Comparison of ENCODE assay signal across 8 mouse cellular contexts in the genomic region with DNA sequence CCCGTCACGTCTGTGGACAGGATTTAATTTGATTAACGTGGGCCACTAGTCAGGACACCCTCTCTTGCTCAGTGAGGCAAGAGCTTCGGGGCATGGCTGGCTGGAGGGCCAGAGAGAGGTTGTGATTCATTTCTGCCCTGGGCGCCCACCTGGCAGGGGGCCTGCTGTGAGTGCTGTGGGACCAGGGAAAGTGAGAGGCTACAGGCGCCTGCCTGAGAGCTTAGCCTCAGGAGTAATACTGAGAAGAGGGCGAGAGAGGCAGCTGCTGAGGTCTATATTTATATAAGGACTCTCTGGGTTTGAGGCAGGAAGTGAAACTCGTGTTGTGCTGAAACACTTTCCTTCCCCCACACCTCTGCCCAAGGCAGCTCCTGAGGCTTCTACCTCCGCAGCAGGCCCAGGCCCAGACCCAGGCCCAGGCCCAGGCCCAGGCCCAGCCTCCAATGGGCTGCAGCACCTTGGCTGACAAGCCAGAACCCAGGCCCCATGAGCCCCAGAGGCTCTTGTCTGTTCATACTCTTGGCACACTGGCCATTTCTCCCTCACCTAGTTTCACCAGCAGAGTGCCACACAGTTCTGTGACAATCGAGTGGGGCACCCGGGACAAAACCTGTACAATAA.
DNase-seq lines count a peak whose midpoint lies in the region; ATAC-seq and TF ChIP-seq lines count a peak whose summit lies in the region.

No protein-coding gene starts in this region.

- no peaks in the 10 kb centered on the region for H3K27me3 ChIP-seq in lung, embryonic 14.5 days (ENCODE audit: insufficient read depth, low read length)
- no peaks in the 10 kb centered on the region for H3K27me3 ChIP-seq in midbrain, embryonic 13.5 days
- H3K27me3 ChIP-seq in midbrain, embryonic 14.5 days (ENCODE audit: control insufficient read depth, insufficient read depth, low read length), result no peaks in the 10 kb centered on the region

- H3K4me3 ChIP-seq in lung, embryonic 14.5 days (ENCODE audit: low read depth, low read length), result no peak overlapping the region
- no peak overlapping the region for H3K4me3 ChIP-seq in midbrain, embryonic 13.5 days (replicated peaks)
- H3K4me3 ChIP-seq in midbrain, embryonic 14.5 days (replicated peaks; ENCODE audit: low read depth, low read length), result no peak overlapping the region

- no peaks in the 10 kb centered on the region for H3K9me3 ChIP-seq in lung, embryonic 14.5 days (ENCODE audit: low read depth, low read length)
- H3K9me3 ChIP-seq in midbrain, embryonic 13.5 days, result no peaks in the 10 kb centered on the region
- H3K9me3 ChIP-seq in midbrain, embryonic 14.5 days (ENCODE audit: control insufficient read depth, low read length), result no peaks in the 10 kb centered on the region

- no peak for TF ChIP-seq CTCF in lung, embryonic 14.5 days (IDR thresholded peaks at IDR 0.05; ENCODE audit: low read depth)

- H3K4me2 ChIP-seq in lung, embryonic 14.5 days, result no peak overlapping the region
- no peak overlapping the region for H3K4me2 ChIP-seq in midbrain, embryonic 13.5 days (replicated peaks)
- no peak overlapping the region for H3K4me2 ChIP-seq in midbrain, embryonic 14.5 days (ENCODE audit: low read length)

- H3K9ac ChIP-seq in lung, embryonic 14.5 days, result no peak overlapping the region
- H3K9ac ChIP-seq in midbrain, embryonic 13.5 days (replicated peaks), result no peak overlapping the region
- H3K9ac ChIP-seq in midbrain, embryonic 14.5 days (replicated peaks; ENCODE audit: low read length), result no peak overlapping the region

- peak; percentile 55 for DNase-seq in adrenal gland, postnatal 10 days
- DNase-seq in adrenal gland, adult 18-20 months (ENCODE audit: low spot score in 2 of 2), result no peak
- peak; percentile 38 for DNase-seq in lung, embryonic 14.5 days
- DNase-seq in lung, postnatal 14 days, result no peak
- DNase-seq in lung, postnatal 4 days, result peak; percentile 38 to 52
- peak; percentile 55 to 58 for DNase-seq in thymus, postnatal 10 days (ENCODE audit: low spot score in 2 of 2)
- no peak for DNase-seq in midbrain, embryonic 14.5 days

- no peaks in the 10 kb centered on the region for H3K36me3 ChIP-seq in lung, embryonic 14.5 days (ENCODE audit: insufficient read depth)
- no peaks in the 10 kb centered on the region for H3K36me3 ChIP-seq in midbrain, embryonic 13.5 days
- H3K36me3 ChIP-seq in midbrain, embryonic 14.5 days (ENCODE audit: control insufficient read depth, insufficient read depth, low read length), result no peaks in the 10 kb centered on the region

- peak; percentile 49 for ATAC-seq in lung, embryonic 14.5 days (ENCODE audit: insufficient read depth)
- no peak for ATAC-seq in midbrain, embryonic 13.5 days
- no peak for ATAC-seq in midbrain, embryonic 14.5 days (ENCODE audit: low FRiP score, low TSS enrichment)

- peaks cover 6% of the 10 kb centered on the region; the same call in 1 of the 2 replicates for H3K4me1 ChIP-seq in lung, embryonic 14.5 days (ENCODE audit: insufficient read depth)
- H3K4me1 ChIP-seq in midbrain, embryonic 13.5 days (replicated peaks), result no peaks in the 10 kb centered on the region
- H3K4me1 ChIP-seq in midbrain, embryonic 14.5 days (ENCODE audit: control insufficient read depth, insufficient read depth, low read length), result no peaks in the 10 kb centered on the region

- WGBS in lung, embryonic 14.5 days, result 33% methylated on average over 11 of the region's 11 CpGs
- WGBS in midbrain, embryonic 13.5 days, result 65% methylated on average over 11 of the region's 11 CpGs
- WGBS in midbrain, embryonic 14.5 days, result 68% methylated on average over 11 of the region's 11 CpGs

- peak overlapping the region; percentile 69; the same call in 1 of the 2 replicates for H3K27ac ChIP-seq in lung, embryonic 14.5 days (ENCODE audit: low read depth)
- no peak overlapping the region for H3K27ac ChIP-seq in midbrain, embryonic 13.5 days
- H3K27ac ChIP-seq in midbrain, embryonic 14.5 days (replicated peaks; ENCODE audit: low read depth, low read length), result no peak overlapping the region

Comparison
In these comparisons a context has a peak if more than half of its experiments do, and no peak if none do; other contexts are left out.
1. DNase-seq: peak in adrenal gland, postnatal 10 days (single experiment), lung, embryonic 14.5 days (single experiment), lung, postnatal 4 days (2 of 2) and thymus, postnatal 10 days (2 of 2); none in adrenal gland, adult 18-20 months (0 of 2), lung, postnatal 14 days (single experiment) and midbrain, embryonic 14.5 days (single experiment).